Mouse (Mus musculus) heart, postnatal 36 days (tissue): Measurements from ENCODE around the gene Bivm. TPM values are rescaled to one million over a fixed set of nuclear protein-coding genes. Genes with fewer than 3 reads are reported as not detected.

Experiments used
- DNase-seq, 2 experiments: peaks; one replicate each; pipeline ENCODE4 v3.0.0; 2021 to 2022
- intact Hi-C: fragments of 180-260 bp; cut with DNase I; formaldehyde crosslinking; loops from one replicate; pipeline ENCODE4 v1.15.1; 2025
- total RNA-seq, 2 experiments: library from RNA; stranded (reverse); gene quantifications; 2 replicates each; pipeline ENCODE4 v1.2.3; 2021

Gene Bivm
- total RNA-seq: 10 to 100 TPM; 11.1 to 12.8 TPM

- intact Hi-C loops: loop anchor here (1.0 to 10.0 kb wide), 3 partner anchors 16 to 1024 kb away; partner anchors contain the start of genes AI597479, Ercc5, Tex30 and Tgfbrap1
- DNase-seq: peak; percentile 78 to 82
Observed at GRCm38 (mm10) chr1:44118239-44119054, at the start of gene Bivm, which contains the start of gene Kdelc1. Gene Bivm (plus strand): TSS chr1:44118957. Gene Kdelc1 (minus strand): TSS chr1:44118808.

DNA sequence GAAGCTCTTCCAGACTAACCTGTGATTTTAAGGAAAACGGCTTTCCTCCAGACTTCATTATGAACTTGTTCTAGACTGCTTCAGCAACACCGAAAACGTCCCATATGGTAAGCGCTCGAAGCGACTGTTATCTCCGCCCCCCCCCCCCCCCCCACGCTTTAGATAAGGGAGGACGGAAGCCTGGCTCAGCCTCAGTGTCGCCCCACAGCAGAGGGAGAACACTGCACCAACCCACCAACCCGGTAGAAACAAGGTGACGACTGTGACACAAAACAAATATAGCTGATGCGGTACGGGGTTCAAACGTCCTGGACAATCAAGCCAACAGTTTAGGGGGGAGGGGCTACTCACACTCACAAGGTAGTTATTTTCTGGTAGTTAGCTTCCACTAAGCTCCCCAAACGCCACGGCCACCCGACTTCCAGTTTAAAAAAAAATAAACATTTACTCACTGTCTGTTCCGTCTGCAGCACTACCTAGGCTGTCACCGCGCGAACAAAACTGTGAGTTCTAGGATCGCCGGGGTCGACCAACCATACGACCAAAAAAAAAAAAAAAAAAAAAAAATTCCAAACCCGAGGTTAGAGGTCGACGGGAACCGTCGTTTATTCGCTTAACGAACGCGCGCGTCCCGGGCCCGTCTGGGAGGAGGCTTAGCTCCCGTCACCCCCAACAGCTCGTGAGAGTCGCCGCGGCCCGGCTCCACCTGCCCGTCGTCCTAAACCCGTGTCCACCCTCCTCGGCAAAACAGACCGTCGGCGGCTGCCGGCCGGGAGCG lies 17.1 kb upstream of the Bivm start:
- intact Hi-C loops: loop anchor here (1.0 to 10.0 kb wide), 3 partner anchors 18 to 167 kb away; partner anchors contain the start of genes Ercc5 and Tpp2
- peak; percentile 35 to 39 for DNase-seq

DNA sequence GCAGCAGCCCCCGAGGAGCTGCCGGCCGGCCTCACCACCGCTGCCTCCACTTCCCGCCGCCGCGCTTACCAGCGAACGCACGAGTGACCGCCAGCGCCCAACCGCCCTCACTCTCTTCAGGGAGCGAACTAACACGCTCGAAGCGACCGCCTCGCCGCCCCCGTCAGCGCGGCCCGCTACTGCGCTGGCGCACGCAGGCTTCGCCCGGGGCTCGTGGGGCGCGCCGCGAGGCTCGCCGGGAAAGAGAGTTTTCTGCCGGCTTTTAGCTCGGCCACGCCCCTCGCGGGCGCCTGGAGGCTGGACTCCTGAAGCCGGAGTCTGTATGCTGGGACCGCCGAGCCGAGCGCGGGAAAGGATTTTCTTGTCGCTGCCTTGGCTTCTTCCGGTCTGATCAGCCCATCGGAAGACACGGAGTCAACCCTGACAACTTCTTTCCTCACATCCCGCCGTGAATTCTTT lies 16.5 kb upstream of the Bivm start, which contains the start of gene Tex30:
Tex30 (minus strand) TSS at position 183 of the 459 bp plus-strand sequence.
- intact Hi-C loops: loop anchor here (1.0 to 10.0 kb wide), 3 partner anchors 17 to 167 kb away; partner anchors contain the start of genes Ercc5 and Tpp2
- peak; percentile 92 to 93 for DNase-seq

DNA sequence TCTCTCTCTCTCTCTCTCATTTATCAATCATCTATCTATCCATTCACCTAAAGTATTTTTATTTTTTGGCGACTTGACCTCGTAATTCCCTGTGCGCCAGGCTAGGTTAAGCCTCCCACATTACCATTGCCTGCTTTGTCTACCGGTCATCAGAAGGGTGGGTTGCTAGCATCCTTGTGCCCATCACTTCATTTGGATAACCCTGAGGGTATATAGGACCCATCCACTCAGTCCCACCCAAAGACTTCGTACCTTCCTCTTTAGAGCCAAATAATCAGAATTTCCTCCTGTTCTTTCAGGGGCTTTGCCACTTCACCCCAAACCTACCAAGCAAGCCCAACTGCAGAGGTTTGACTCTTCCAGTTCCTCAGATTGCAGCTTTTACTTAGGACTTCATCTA lies 15.8 kb upstream of the Bivm start:
- DNase-seq: peak in 1 of 2 experiments; percentile 3
- intact Hi-C loops: loop anchor here (1.0 to 10.0 kb wide), 3 partner anchors 16 to 168 kb away; partner anchors contain the start of genes Ercc5 and Tpp2

DNA sequence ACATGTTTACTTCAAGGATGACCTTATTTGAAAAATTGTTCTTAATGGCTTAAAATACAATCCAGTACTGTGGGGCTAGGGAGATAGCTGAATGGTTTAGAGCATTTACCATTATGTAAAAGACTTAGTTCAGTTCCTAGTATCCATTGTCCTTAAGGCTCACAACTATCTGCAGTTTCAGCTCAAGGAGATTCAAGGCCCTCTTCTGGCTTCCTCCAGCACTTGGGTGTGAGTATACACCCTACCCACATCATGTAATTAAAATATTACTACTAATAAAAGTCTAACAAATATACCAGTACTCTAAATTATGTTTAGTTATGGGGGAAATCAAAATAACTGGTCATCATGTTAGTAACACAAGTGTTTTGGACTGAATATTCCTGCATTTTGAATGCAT lies 1.2 kb upstream of the Bivm start:
- no peak for DNase-seq
- intact Hi-C loops: loop anchor here (10.0 kb wide), 1 partner anchor 1023 kb away; the partner anchor contains the start of genes AI597479 and Tgfbrap1

DNA sequence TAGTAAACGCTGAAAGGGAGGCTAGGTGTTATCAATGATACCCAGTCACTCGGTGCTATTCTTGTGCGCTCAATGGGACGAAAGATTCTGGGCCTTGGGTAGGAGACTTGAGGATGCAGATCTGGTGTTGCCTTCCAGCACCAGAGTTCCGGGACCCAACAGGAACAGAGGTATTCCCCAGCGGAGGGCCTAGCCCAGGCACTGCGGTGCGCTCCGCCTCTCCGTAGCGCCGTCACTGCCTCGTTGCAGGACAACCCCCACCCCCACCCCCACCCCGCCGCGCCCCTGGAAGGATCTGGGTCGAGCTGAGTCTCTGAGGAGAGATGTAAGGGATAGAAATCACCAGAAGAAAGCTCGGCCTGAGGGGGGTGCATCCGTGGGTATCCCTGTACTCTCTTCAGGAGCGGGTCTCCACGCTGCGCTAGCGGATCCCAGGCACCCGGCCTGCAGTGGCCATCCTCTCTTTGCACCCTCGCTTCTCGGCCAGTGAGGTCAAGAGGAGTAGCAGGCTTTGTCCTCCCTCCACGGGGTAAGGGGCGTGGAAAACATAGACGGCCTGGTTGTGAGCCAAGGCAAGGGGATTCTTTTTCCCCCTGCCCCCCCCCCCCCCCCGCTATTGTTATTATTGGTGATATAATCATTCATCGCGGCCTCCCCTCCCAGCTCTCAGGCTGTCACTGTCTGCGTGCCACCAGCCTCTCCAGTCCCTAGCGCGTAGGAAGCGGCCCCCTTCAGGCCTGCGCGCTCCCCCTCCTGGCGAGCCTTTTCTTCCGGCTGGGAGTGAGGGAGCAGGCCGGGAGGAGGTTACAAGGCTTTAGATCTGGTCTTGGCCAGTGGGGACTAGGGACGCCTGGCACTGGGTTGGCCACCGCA lies 680 bp downstream of the Bivm start:
- intact Hi-C loops: loop anchor here (1.0 to 10.0 kb wide), 3 partner anchors 17 to 1025 kb away; partner anchors contain the start of genes AI597479, Ercc5, Tex30 and Tgfbrap1
- DNase-seq: peak; percentile 79 to 80

- intact Hi-C loops: no loop called here
- DNase-seq: no peak
Observed at GRCm38 (mm10) chr1:44120074-44120406, 1.3 kb downstream of the Bivm start.

- DNase-seq: no peak
- intact Hi-C loops: no loop called here
Observed at GRCm38 (mm10) chr1:44122256-44122655, 3.5 kb downstream of the Bivm start.

GRCm38 (mm10) chr1:44125590-44125989 lies 6.8 kb downstream of the Bivm start:
- intact Hi-C loops: no loop called here
- DNase-seq: no peak

DNA sequence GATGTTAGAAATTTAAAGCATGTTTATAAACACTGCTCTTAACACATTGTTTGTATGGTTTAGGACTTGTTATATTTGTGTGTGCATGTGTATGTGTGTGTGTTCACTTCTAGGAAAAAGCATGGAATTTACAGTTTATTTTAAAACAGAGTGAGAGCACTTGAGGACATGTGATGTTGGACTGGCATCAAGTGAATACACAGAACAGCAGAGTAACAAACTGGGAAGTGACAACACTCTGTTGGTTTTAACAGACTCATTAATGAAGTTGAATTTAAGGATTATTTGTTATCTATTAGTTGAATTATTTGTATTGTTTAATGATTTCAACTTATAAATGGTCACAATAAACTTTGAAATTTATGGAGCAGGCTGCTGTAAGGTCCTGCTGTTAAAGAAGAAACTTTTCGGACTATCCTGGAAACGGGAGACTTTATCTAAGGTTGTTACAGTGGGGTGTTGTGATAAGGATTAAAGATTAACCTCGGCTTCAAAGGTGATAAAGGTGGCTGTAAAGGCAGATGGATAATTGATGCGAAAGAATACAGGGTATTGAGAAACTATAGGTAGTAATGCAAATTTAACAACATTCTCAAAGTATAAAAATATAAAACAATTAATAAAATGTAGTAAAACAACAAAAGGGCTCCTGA lies 11.3 kb downstream of the Bivm start:
- no peak for DNase-seq
- intact Hi-C loops: no loop called here

- intact Hi-C loops: no loop called here
Observed at GRCm38 (mm10) chr1:44140232-44140631, 21.5 kb downstream of the Bivm start.

GRCm38 (mm10) chr1:44142747-44143146 lies 24.0 kb downstream of the Bivm start:
- DNase-seq: no peak
- intact Hi-C loops: no loop called here

More at GRCm38 (mm10) chr1:44140232-44140631, 21.5 kb downstream of the Bivm start:
- no peak for DNase-seq

DNA sequence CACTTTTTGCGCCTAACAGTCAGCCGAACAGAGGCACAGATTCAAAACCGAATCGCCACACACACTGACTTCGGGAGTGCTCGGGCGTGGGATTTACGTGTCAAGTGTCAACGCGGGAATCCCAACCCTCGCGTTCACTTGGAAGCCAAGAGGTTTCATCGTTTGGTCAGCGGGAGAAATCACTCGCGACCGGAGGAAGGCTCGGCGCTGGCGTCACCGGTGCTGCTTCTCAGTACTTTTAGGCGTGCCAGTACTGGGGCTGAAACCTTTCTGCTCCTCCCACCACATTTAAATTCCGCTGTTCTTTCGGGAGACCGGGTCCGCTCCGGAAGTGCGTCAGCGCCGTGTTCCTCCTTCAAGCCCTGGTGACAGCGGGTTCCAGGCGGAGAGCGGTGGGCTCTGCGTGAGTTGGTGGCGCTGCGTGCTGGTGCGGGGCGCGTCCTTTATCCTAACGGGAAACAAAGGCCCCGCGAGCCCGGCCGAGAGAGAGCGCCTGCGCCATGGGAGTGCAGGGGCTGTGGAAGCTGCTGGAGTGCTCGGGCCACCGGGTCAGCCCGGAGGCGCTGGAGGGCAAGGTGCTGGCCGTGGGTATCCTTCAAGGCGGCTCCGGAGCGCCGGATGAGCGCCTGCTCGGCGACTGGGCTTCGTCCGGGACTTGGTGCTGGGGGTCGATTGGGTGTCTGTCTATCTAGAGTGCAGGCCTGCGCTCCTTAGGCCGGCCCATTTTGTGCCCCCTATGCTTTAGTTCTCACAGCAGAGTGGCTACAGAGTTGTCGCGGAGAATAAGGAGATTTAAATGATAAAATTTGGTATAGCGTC lies 29.0 kb downstream of the Bivm start, which contains the start of gene Ercc5:
Ercc5 (plus strand) TSS at position 182 of the 819 bp plus-strand sequence.
- intact Hi-C loops: loop anchor here (1.0 to 5.0 kb wide), 2 partner anchors 28 to 45 kb away; partner anchors contain the start of gene Tex30
- DNase-seq: peak; percentile 85 to 87

DNA sequence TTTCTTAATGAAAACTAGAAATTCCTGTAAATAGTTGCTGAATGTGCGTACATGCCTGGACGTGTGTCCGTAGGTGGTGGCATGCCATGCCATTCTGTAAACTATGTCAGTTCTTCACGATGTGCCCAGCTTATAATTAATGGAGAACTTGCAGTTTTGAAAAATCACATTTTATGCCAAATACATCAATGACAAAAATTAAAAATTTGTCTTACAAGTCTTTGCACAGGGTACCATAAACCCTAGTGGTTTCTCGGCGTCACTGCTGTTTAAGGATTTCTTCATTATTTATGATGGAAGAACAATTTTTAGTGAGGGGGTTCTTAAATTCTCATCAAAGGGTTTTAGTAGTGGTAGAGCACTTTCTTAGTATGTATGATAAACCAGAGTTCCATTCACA lies 29.9 kb downstream of the Bivm start:
- DNase-seq: no peak
- intact Hi-C loops: loop anchor here (5.0 kb wide), 1 partner anchor 46 kb away; the partner anchor contains the start of gene Tex30

DNA sequence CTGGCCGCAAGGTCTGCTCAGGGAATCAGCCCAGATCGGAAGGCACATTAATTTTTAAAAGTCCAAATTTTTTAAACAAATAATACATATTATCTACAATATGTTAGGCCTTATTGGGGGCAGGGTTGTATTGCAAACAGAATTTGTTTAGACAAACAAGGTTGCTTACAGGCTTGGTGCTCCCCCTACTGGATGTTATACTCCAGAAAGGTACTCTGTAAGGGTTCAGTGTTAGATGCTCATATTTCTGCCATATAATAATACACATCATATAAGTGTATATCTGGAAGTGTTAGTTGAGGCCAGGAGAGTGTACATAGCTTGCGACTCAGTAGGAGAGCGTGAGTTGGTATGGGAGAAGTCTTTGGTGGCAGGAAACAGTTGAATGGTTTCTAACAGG lies 36.5 kb downstream of the Bivm start:
- intact Hi-C loops: no loop called here
- no peak for DNase-seq

DNA sequence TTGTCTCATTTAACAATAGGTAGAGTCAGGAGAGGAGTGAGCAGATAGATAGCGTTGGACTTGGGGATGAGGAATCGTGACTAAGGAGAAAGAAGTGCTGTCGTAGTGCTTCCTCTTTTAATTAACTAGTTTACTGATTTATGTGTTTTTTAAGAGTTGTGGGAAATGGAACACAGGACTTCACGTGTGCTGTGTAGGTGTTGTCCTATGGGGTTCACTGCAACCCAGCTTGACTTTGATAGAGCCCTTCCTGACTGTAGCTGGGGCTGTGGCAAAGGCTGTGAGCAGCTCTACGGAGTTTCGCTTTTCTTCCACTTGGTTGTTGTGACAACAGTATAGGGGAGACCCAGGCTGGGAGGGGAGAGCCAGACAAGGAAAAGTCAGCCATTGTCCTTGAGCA lies 39.6 kb downstream of the Bivm start:
- intact Hi-C loops: no loop called here
- DNase-seq: no peak

DNA sequence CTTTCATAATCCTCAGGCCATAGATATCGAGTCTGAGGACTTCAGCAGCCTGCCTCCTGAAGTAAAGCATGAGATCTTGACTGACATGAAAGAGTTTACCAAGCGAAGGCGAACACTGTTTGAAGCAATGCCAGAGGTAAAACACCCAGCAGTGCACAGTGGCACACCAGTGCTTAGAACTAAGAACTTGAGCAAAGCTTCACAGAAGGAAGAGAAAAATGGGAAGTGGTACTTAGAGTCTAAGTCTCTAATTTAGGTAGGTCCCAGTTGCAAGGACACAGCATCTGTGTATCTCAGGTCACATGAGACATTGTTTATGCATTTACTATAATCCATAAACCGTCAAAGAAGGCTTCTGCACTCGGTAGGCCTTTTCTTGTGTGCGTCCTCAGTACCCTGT lies 43.1 kb downstream of the Bivm start:
- intact Hi-C loops: no loop called here
- no peak for DNase-seq

DNA sequence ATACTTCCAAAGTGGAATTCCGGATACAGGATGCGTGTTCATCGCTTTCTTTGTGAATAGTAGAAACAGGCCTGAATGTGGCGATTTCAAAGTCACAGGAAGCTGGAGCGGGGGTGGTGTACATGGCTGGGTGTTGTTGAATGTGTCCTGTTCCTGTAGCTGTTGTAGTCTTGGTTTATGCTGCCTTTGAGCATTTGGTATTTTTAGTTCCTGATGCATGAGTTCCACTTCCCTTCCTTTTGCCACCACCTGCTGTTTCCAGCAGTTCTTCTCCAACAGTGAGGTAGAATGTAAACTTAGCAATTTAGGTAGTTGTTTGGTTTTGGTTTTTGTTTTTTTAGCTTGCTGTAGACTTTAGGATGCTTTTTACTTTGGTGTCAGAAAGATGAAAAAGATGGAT lies 43.6 kb downstream of the Bivm start:
- DNase-seq: no peak
- intact Hi-C loops: no loop called here
